Mouse (Mus musculus) hindbrain, embryonic 16.5 days (tissue): ENCODE data around the gene Gm11983. TPM values are rescaled to one million over a fixed set of nuclear protein-coding genes. Genes with fewer than 3 reads are reported as not detected.
"Not testable (repeated sequence)": the region's sequence is repeated elsewhere in the genome, so short reads cannot be mapped to it uniquely, and the experiment has no call there.

Source experiments
- ATAC-seq: fragments of 200-750 bp; cut with Nextera tagmentation; 2 replicates; pipeline ENCODE4 v1.8.0; 2017; ENCODE audit warnings: moderate TSS enrichment, moderate library complexity
- H3K27ac ChIP-seq: fragments of 300-500 bp; sonication (generic); 2 replicates; pipeline ENCODE4 v1.5.1; 2014; ENCODE audit warnings: low read depth, mild to moderate bottlenecking, control low read depth, low read length, moderate library complexity
- H3K27me3 ChIP-seq: fragments of 300-500 bp; sonication (generic); replicated peaks from 2 replicates; pipeline ENCODE4 v1.6.1; 2014; ENCODE audit warnings: low read length; ENCODE audit not compliant: control insufficient read depth, insufficient read depth
- H3K36me3 ChIP-seq: fragments of 300-500 bp; sonication (generic); 2 replicates; pipeline ENCODE4 v1.6.1; 2014; ENCODE audit warnings: mild to moderate bottlenecking, low read length, moderate library complexity, mixed read lengths; ENCODE audit not compliant: control insufficient read depth, insufficient read depth
- H3K4me1 ChIP-seq: fragments of 300-500 bp; sonication (generic); 2 replicates; pipeline ENCODE4 v1.6.1; 2014; ENCODE audit warnings: low read depth, low read length; ENCODE audit not compliant: control insufficient read depth, insufficient read depth
- H3K4me2 ChIP-seq: fragments of 300-500 bp; sonication (generic); 2 replicates; pipeline ENCODE4 v1.6.1; 2014; ENCODE audit warnings: mild to moderate bottlenecking, low read length, control low read depth, moderate library complexity
- H3K4me3 ChIP-seq: fragments of 300-500 bp; sonication (generic); 2 replicates; pipeline ENCODE4 v1.5.1; 2014; ENCODE audit warnings: mild to moderate bottlenecking, low read length, control low read depth, moderate library complexity
- H3K9ac ChIP-seq: fragments of 300-500 bp; sonication (generic); 2 replicates; pipeline ENCODE4 v1.6.1; 2014; ENCODE audit warnings: low read depth, mild to moderate bottlenecking, control low read depth, low read length, moderate library complexity
- H3K9me3 ChIP-seq: fragments of 300-500 bp; sonication (generic); 2 replicates; pipeline ENCODE4 v1.6.1; 2014; ENCODE audit warnings: mild to moderate bottlenecking, low read length, moderate library complexity; ENCODE audit not compliant: control insufficient read depth
- WGBS: fragments of 180-500 bp; shearing (Covaris S2); extraction: QIAGEN DNeasy Blood & Tissue Kit; methylation state at CpG from one replicate; pipeline ENCODE4 v1.1.7; 2014; 5-methylcytosine and 5-hydroxymethylcytosine counted together
- polyA plus RNA-seq: library from polyadenylated mRNA; unstranded; fragments of >200 nt; fragmentation: Nextera tagmentation; extraction: Ambion mirVana; gene quantifications from 2 replicates; pipeline ENCODE4 v1.2.1, GENCODE M21; 2015

Gene Gm11983
- polyA plus RNA-seq, 1 experiment from 2014 or later = not detected

DNA sequence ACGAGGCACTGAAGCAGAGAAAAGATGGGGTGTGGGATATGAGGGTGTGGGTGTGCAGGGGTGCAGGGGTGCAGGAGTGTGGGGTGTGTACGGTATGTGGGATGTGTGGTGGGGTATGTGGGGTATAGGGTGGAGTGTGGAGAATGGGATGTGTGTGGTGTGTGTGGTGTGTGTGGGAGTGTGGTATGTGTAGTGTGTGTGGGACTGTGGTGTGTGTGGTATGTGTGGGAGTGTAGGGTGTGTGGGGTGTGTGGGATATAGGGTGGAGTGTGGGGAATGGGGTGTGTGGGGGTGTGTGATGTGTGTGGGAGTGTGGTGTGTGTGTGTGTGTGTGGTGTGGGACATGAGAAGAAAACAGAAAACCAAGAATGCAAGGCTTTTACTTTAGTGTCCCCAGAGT is 14.3 kb downstream of the Gm11983 start:
- Histone ChIP-seq H3K36me3 (no peaks in the 10 kb centered on the region), H3K27me3 (no peaks in the 10 kb centered on the region), H3K27ac (no peak overlapping the region), H3K4me2 (no peak overlapping the region), H3K4me1 (no peaks in the 10 kb centered on the region), H3K4me3 (no peak overlapping the region), H3K9me3 (no peaks in the 10 kb centered on the region), H3K9ac (no peak overlapping the region)
- ATAC-seq = no peak
- WGBS = 93% methylated on average over 2 of the region's 2 CpGs

DNA sequence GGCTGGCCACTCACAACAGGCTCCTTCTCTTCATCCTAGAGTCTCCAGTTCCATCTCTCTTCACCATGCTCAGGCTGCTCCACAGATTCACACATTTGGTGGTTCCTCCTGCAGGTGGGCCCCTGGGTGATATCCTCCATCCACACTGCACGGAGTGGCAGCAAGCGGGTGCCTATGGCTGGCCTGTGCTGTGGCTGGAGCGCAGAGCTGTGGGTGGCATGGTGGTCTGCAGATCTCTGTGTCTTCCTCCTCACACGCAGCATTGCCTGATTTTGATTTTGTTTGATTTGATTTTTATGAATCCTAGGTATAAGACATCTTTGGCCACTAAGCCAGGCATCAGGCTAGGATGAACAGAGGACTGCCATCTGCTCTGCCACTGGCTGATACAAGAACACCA is 23.0 kb downstream of the Gm11983 start:
- Histone ChIP-seq H3K9ac (no peak overlapping the region), H3K27me3 (no peaks in the 10 kb centered on the region), H3K4me1 (no peaks in the 10 kb centered on the region), H3K4me2 (no peak overlapping the region), H3K27ac (no peak overlapping the region), H3K9me3 (no peaks in the 10 kb centered on the region), H3K4me3 (no peak overlapping the region), H3K36me3 (no peaks in the 10 kb centered on the region)
- no peak for ATAC-seq
- WGBS = 86% methylated on average over 4 of the region's 4 CpGs

- H3K4me3 ChIP-seq, H3K36me3 ChIP-seq, H3K9me3 ChIP-seq, H3K4me1 ChIP-seq, H3K27ac ChIP-seq, H3K9ac ChIP-seq, ATAC-seq, H3K4me2 ChIP-seq, H3K27me3 ChIP-seq: not testable (repeated sequence)
Measured at GRCm38 (mm10) chr11:6802879-6803278, 34.6 kb downstream of the Gm11983 start.

DNA sequence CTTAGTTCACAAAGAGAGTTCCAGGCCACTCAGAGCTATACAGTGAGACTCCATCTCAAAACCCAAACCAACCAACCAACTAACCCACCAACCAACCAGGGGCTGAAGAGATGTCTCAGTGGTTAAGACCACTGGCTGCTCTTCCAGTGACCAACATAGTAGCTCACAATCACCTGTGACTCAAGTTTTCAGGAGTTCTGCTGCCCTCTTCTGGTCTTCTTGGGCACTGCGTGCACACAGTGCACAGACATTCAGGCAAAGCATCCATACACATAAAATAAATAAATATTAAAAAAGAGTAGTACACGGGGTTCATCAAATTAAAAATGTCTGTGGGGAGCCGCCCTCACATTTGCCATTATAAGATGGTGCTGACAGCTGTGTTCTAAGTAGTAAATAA is 46.8 kb downstream of the Gm11983 start:
- no peak overlapping the region for H3K4me2 ChIP-seq
- H3K4me3 ChIP-seq = no peak overlapping the region
- no peaks in the 10 kb centered on the region for H3K4me1 ChIP-seq
- no peaks in the 10 kb centered on the region for H3K36me3 ChIP-seq
- ATAC-seq = no peak
- WGBS = 98% methylated on average over 3 of the region's 3 CpGs
- no peak overlapping the region for H3K9ac ChIP-seq
- H3K27me3 ChIP-seq = no peaks in the 10 kb centered on the region
- H3K27ac ChIP-seq = no peak overlapping the region
- H3K9me3 ChIP-seq = peaks cover 4% of the 10 kb centered on the region; the same call in 1 of the 2 replicates

Other genes with a start within 250 kb of the Gm11983 start
- gene Nacad, start 231.6 kb downstream of the Gm11983 start, polyA plus RNA-seq = 72.1 and 81.0 TPM in 2 replicates
- gene Tbrg4, start 211.6 kb downstream of the Gm11983 start, polyA plus RNA-seq = 29.3 and 35.2 TPM in 2 replicates
- gene Wap, start 199.0 kb downstream of the Gm11983 start, polyA plus RNA-seq = not detected in 2 replicates
- gene Ramp3, start 179.1 kb downstream of the Gm11983 start, polyA plus RNA-seq = 26.6 and 30.6 TPM in 2 replicates
- gene Adcy1, start 225.8 kb upstream of the Gm11983 start, polyA plus RNA-seq = 13.1 and 15.2 TPM in 2 replicates